Comparison of ENCODE assay signal across 11 mouse cellular contexts in genomic region chr5:106463661-106464191, GRCm38 (mm10). TPM values are rescaled to one million over a fixed set of nuclear protein-coding genes. Genes with fewer than 3 reads are reported as not detected.
A peak's percentile ranks its signal among the peaks of the same experiment; 100 is the strongest.
DNase-seq lines count a peak whose midpoint lies in the region; ATAC-seq lines count a peak whose summit lies in the region.
"Had no signal": no experiment of that assay in that cellular context is flagged by ENCODE, and none has a peak within 500 bp of the region (broad histone marks: within the 10 kb centered on the region; RNA-seq: fewer than 3 reads in every experiment).

No protein-coding gene starts in this region.

- H3K4me2 ChIP-seq in intestine, embryonic 14.5 days (ENCODE audit: low read length): no peak overlapping the region
- no peak overlapping the region for H3K4me2 ChIP-seq in intestine, embryonic 16.5 days (ENCODE audit: low read depth, low read length)
- H3K4me2 ChIP-seq in limb, embryonic 11.5 days (ENCODE audit: low read depth, severe bottlenecking): no peak overlapping the region

- 0 out of 2 replicates have a peak, but pooled peaks cover 1% of the 10 kb centered on the region for H3K4me1 ChIP-seq in intestine, embryonic 14.5 days (replicated peaks; ENCODE audit: control insufficient read depth, insufficient read depth, low read length)
- H3K4me1 ChIP-seq in intestine, embryonic 16.5 days (ENCODE audit: control insufficient read depth, insufficient read depth, low read length): peaks cover 6% of the 10 kb centered on the region
- peaks cover 5% of the 10 kb centered on the region; the same call in 1 of the 2 replicates for H3K4me1 ChIP-seq in limb, embryonic 11.5 days (ENCODE audit: control insufficient read depth, insufficient read depth, low read length)

- intact Hi-C loops in heart, postnatal 25 days (cut with DNase I): loop anchor here (2.0 to 5.0 kb wide), 4 partner anchors 185 to 1259 kb away; partner anchors contain the start of gene Zfp644

- H3K36me3 ChIP-seq in intestine, embryonic 14.5 days (ENCODE audit: control insufficient read depth, insufficient read depth, low read length): no peaks in the 10 kb centered on the region
- H3K36me3 ChIP-seq in intestine, embryonic 16.5 days (ENCODE audit: control insufficient read depth, insufficient read depth, low read length): no peaks in the 10 kb centered on the region
- no peaks in the 10 kb centered on the region for H3K36me3 ChIP-seq in limb, embryonic 11.5 days (ENCODE audit: control insufficient read depth, insufficient read depth, low read length)

- no peak overlapping the region for H3K9ac ChIP-seq in intestine, embryonic 14.5 days (ENCODE audit: low read length)
- H3K9ac ChIP-seq in intestine, embryonic 16.5 days (ENCODE audit: low read depth, low read length): no peak overlapping the region
- H3K9ac ChIP-seq in limb, embryonic 11.5 days (ENCODE audit: low read length): no peak overlapping the region

- WGBS in intestine, embryonic 14.5 days: 1% methylated on average over 25 of the region's 25 CpGs
- under 1% methylated on average over 25 of the region's 25 CpGs for WGBS in intestine, embryonic 16.5 days
- WGBS in limb, embryonic 11.5 days: under 1% methylated on average over 25 of the region's 25 CpGs

- H3K9me3 ChIP-seq in intestine, embryonic 14.5 days (ENCODE audit: control insufficient read depth, low read length): no peaks in the 10 kb centered on the region
- H3K9me3 ChIP-seq in intestine, embryonic 16.5 days (ENCODE audit: control insufficient read depth, low read length): no peaks in the 10 kb centered on the region
- no peaks in the 10 kb centered on the region for H3K9me3 ChIP-seq in limb, embryonic 11.5 days (ENCODE audit: control insufficient read depth, low read length)

- no peak for ATAC-seq in intestine, embryonic 14.5 days (replicated peaks; ENCODE audit: low FRiP score, low TSS enrichment, low read depth)
- no peak for ATAC-seq in intestine, embryonic 16.5 days
- no peak for ATAC-seq in limb, embryonic 11.5 days (ENCODE audit: insufficient number of reproducible peaks, low FRiP score, low TSS enrichment, low read depth)

- no peak overlapping the region for H3K27ac ChIP-seq in intestine, embryonic 14.5 days (ENCODE audit: low read depth)
- no peak overlapping the region for H3K27ac ChIP-seq in intestine, embryonic 16.5 days (ENCODE audit: low read length)
- no peak overlapping the region for H3K27ac ChIP-seq in limb, embryonic 11.5 days (replicated peaks; ENCODE audit: low read depth, low read length)

- H3K4me3 ChIP-seq in intestine, embryonic 14.5 days (ENCODE audit: low read depth, low read length): no peak overlapping the region
- H3K4me3 ChIP-seq in intestine, embryonic 16.5 days (ENCODE audit: low read length): no peak overlapping the region
- no peak overlapping the region for H3K4me3 ChIP-seq in limb, embryonic 11.5 days (ENCODE audit: low read depth, low read length)
- H3K4me3 ChIP-seq: myocyte had no signal

- DNase-seq in intestine, embryonic 14.5 days (ENCODE audit: low spot score): peak; percentile 65
- DNase-seq in ZHBTc4 (ENCODE audit: low read depth, low spot score): peak; percentile 63
- DNase-seq in embryo, embryonic 10.5 days (ENCODE audit: low spot score): peak; percentile 68
- peak; percentile 72 for DNase-seq in limb, embryonic 11.5 days (ENCODE audit: low spot score)
- DNase-seq in urinary bladder, adult 18-20 months (ENCODE audit: low spot score in 2 of 2): no peak
- no peak for DNase-seq in spleen, postnatal 4 days (ENCODE audit: low spot score in 2 of 2)
- DNase-seq in heart, postnatal 25 days (ENCODE audit: low spot score): no peak
- DNase-seq: adrenal gland, adult 8-10 months had no signal

- peaks cover 100% of the 10 kb centered on the region for H3K27me3 ChIP-seq in intestine, embryonic 14.5 days (replicated peaks; ENCODE audit: control insufficient read depth, insufficient read depth, low read length)
- H3K27me3 ChIP-seq in intestine, embryonic 16.5 days (replicated peaks; ENCODE audit: control insufficient read depth, insufficient read depth, low read length): peaks cover 96% of the 10 kb centered on the region
- peaks cover 94% of the 10 kb centered on the region for H3K27me3 ChIP-seq in limb, embryonic 11.5 days (ENCODE audit: control insufficient read depth, insufficient read depth, low read length)

RNA-seq across cellular contexts. Expression of gene Barhl2, which starts 5.8 kb away (rescaled TPM):
- polyA plus RNA-seq in intestine, embryonic 14.5 days (2014; fragmentation: Nextera tagmentation; extraction: Ambion mirVana): not detected in 2 replicates
- polyA plus RNA-seq in intestine, embryonic 16.5 days (2015; fragmentation: Nextera tagmentation; extraction: Ambion mirVana): not detected in 2 replicates
- polyA plus RNA-seq in limb, embryonic 11.5 days (2014; fragmentation: Nextera tagmentation; extraction: Ambion mirVana): not detected in 2 replicates
- not detected for total RNA-seq in heart, postnatal 25 days (2021)
- total RNA-seq: adrenal gland, adult 8-10 months; liver, adult 2 months had no signal
- polyA plus RNA-seq: liver, adult 2 months; myocyte had no signal

Comparison
In these comparisons a context has a peak if more than half of its experiments do, and no peak if none do; other contexts are left out.
1. DNase-seq: peak in intestine, embryonic 14.5 days (single experiment), ZHBTc4 (single experiment), embryo, embryonic 10.5 days (single experiment) and limb, embryonic 11.5 days (single experiment); none in urinary bladder, adult 18-20 months (0 of 2), spleen, postnatal 4 days (0 of 2) and heart, postnatal 25 days (single experiment).